Mouse (Mus musculus): Measurements from ENCODE around the gene Arfgef2. TPM values are rescaled to one million over a fixed set of nuclear protein-coding genes. Genes with fewer than 3 reads are reported as not detected.

Arfgef2 gene
- total RNA-seq, 2 experiments from 2014 or later, result 22.4 to 24.8 TPM

- no peak for DNase-seq (ENCODE audit: low spot score in 2 of 2)
These were observed 2.1 kb upstream of the Arfgef2 start for GRCm38 (mm10) chr2:166803298-166803697.

- DNase-seq (ENCODE audit: low spot score in 2 of 2), result no peak
These were observed 851 bp downstream of the Arfgef2 start for GRCm38 (mm10) chr2:166806173-166806705.

GRCm38 (mm10) chr2:166806813-166807212, 1.4 kb downstream of the Arfgef2 start:
- no peak for DNase-seq (ENCODE audit: low spot score in 2 of 2)

- DNase-seq (ENCODE audit: low spot score in 2 of 2), result no peak
These were observed 4.1 kb downstream of the Arfgef2 start for GRCm38 (mm10) chr2:166809499-166809898.

GRCm38 (mm10) chr2:166810821-166811220, 5.4 kb downstream of the Arfgef2 start:
- no peak for DNase-seq (ENCODE audit: low spot score in 2 of 2)

- DNase-seq (ENCODE audit: low spot score in 2 of 2), result no peak
These were observed 13.2 kb downstream of the Arfgef2 start for GRCm38 (mm10) chr2:166818463-166819143.

GRCm38 (mm10) chr2:166819849-166820248, 14.5 kb downstream of the Arfgef2 start:
- DNase-seq (ENCODE audit: low spot score in 2 of 2), result no peak

GRCm38 (mm10) chr2:166820844-166821243, 15.5 kb downstream of the Arfgef2 start:
- no peak for DNase-seq (ENCODE audit: low spot score in 2 of 2)

GRCm38 (mm10) chr2:166821406-166821805, 16.0 kb downstream of the Arfgef2 start:
- no peak for DNase-seq (ENCODE audit: low spot score in 2 of 2)

GRCm38 (mm10) chr2:166822119-166822826, 16.9 kb downstream of the Arfgef2 start:
- no peak for DNase-seq (ENCODE audit: low spot score in 2 of 2)

GRCm38 (mm10) chr2:166822901-166823300, 17.5 kb downstream of the Arfgef2 start:
- no peak for DNase-seq (ENCODE audit: low spot score in 2 of 2)

- no peak for DNase-seq (ENCODE audit: low spot score in 2 of 2)
These were observed 19.0 kb downstream of the Arfgef2 start for GRCm38 (mm10) chr2:166824386-166824785.

GRCm38 (mm10) chr2:166824998-166825397, 19.6 kb downstream of the Arfgef2 start:
- no peak for DNase-seq (ENCODE audit: low spot score in 2 of 2)

GRCm38 (mm10) chr2:166826491-166827224, 21.3 kb downstream of the Arfgef2 start:
- no peak for DNase-seq (ENCODE audit: low spot score in 2 of 2)

GRCm38 (mm10) chr2:166828306-166828705, 22.9 kb downstream of the Arfgef2 start:
- DNase-seq (ENCODE audit: low spot score in 2 of 2), result no peak

- no peak for DNase-seq (ENCODE audit: low spot score in 2 of 2)
These were observed 25.0 kb downstream of the Arfgef2 start for GRCm38 (mm10) chr2:166830350-166830749.

- DNase-seq (ENCODE audit: low spot score in 2 of 2), result no peak
These were observed 28.7 kb downstream of the Arfgef2 start for GRCm38 (mm10) chr2:166834091-166834490.

GRCm38 (mm10) chr2:166834796-166835195, 29.4 kb downstream of the Arfgef2 start:
- DNase-seq (ENCODE audit: low spot score in 2 of 2), result no peak

- no peak for DNase-seq (ENCODE audit: low spot score in 2 of 2)
These were observed 30.2 kb downstream of the Arfgef2 start for GRCm38 (mm10) chr2:166835581-166835980.

- no peak for DNase-seq (ENCODE audit: low spot score in 2 of 2)
These were observed 36.4 kb downstream of the Arfgef2 start for GRCm38 (mm10) chr2:166841813-166842212.

GRCm38 (mm10) chr2:166850691-166851090, 45.3 kb downstream of the Arfgef2 start:
- DNase-seq (ENCODE audit: low spot score in 2 of 2), result no peak

- DNase-seq (ENCODE audit: low spot score in 2 of 2), result no peak
These were observed 46.9 kb downstream of the Arfgef2 start for GRCm38 (mm10) chr2:166852270-166852669.
